ENCODE assay signal across 15 mouse cellular contexts in genomic region chr9:123162985-123163694, GRCm38 (mm10). TPM values are rescaled to one million over a fixed set of nuclear protein-coding genes. Genes with fewer than 3 reads are reported as not detected.
DNase-seq lines count a peak whose midpoint lies in the region; ATAC-seq and TF ChIP-seq lines count a peak whose summit lies in the region.
"Had no signal": no experiment of that assay in that cellular context is flagged by ENCODE, and none has a peak within 500 bp of the region (broad histone marks: within the 10 kb centered on the region; RNA-seq: fewer than 3 reads in every experiment).

No protein-coding gene starts in this region.

- TF ChIP-seq EP300 in lung, postnatal 0 days (IDR thresholded peaks at IDR 0.05): no peak
- TF ChIP-seq EP300 in liver, postnatal 0 days (IDR thresholded peaks at IDR 0.05; ENCODE audit: low read depth): no peak

- 78% methylated on average over 4 of the region's 4 CpGs for WGBS in lung, postnatal 0 days
- WGBS in embryonic facial prominence, embryonic 14.5 days: 79% methylated on average over 2 of the region's 4 CpGs
- 81% methylated on average over 4 of the region's 4 CpGs for WGBS in liver, postnatal 0 days (ENCODE audit: insufficient replicate concordance)
- 87% methylated on average over 4 of the region's 4 CpGs for WGBS in kidney, embryonic 16.5 days

- no peak overlapping the region for H3K4me2 ChIP-seq in lung, postnatal 0 days (replicated peaks; ENCODE audit: low read depth, low read length)
- no peak overlapping the region for H3K4me2 ChIP-seq in embryonic facial prominence, embryonic 14.5 days (ENCODE audit: low read depth, low read length)
- H3K4me2 ChIP-seq in liver, postnatal 0 days (ENCODE audit: low read depth, low read length): no peak overlapping the region
- H3K4me2 ChIP-seq in kidney, embryonic 16.5 days (replicated peaks; ENCODE audit: low read depth, low read length): no peak overlapping the region
- H3K4me2 ChIP-seq: liver, embryonic 15.5 days had no signal

- no peak overlapping the region for H3K9ac ChIP-seq in lung, postnatal 0 days (replicated peaks; ENCODE audit: low read depth)
- no peak overlapping the region for H3K9ac ChIP-seq in embryonic facial prominence, embryonic 14.5 days (ENCODE audit: low read depth, low read length)
- no peak overlapping the region for H3K9ac ChIP-seq in liver, postnatal 0 days (replicated peaks)
- no peak overlapping the region for H3K9ac ChIP-seq in kidney, embryonic 16.5 days (replicated peaks; ENCODE audit: low read length)
- H3K9ac ChIP-seq: liver, embryonic 15.5 days had no signal

- H3K4me1 ChIP-seq in lung, postnatal 0 days (ENCODE audit: insufficient read depth, low read depth, low read length): no peaks in the 10 kb centered on the region
- peaks cover 7% of the 10 kb centered on the region; the same call in 1 of the 2 replicates for H3K4me1 ChIP-seq in embryonic facial prominence, embryonic 14.5 days (ENCODE audit: control insufficient read depth, insufficient read depth, low read length)
- H3K4me1 ChIP-seq in liver, postnatal 0 days (ENCODE audit: insufficient read depth): no peaks in the 10 kb centered on the region
- H3K4me1 ChIP-seq in kidney, embryonic 16.5 days (ENCODE audit: insufficient read depth, low read length): 0 out of 2 replicates have a peak, but pooled peaks cover 7% of the 10 kb centered on the region
- H3K4me1 ChIP-seq: liver, embryonic 15.5 days had no signal

- H3K4me3 ChIP-seq in lung, postnatal 0 days (ENCODE audit: low read depth, low read length): no peak overlapping the region
- no peak overlapping the region for H3K4me3 ChIP-seq in embryonic facial prominence, embryonic 14.5 days (ENCODE audit: low read depth, low read length)
- no peak overlapping the region for H3K4me3 ChIP-seq in liver, postnatal 0 days (ENCODE audit: low read depth, low read length)
- H3K4me3 ChIP-seq in kidney, embryonic 16.5 days (ENCODE audit: low read length): no peak overlapping the region
- H3K4me3 ChIP-seq: liver, embryonic 15.5 days had no signal

- DNase-seq in heart, adult 11 months: peak; percentile 89
- no peak for DNase-seq in heart, postnatal 10 days
- no peak for DNase-seq in lung, postnatal 0 days (ENCODE audit: low spot score)
- no peak for DNase-seq in lung, postnatal 25 days (ENCODE audit: low spot score)
- DNase-seq in embryonic facial prominence, embryonic 14.5 days (ENCODE audit: low spot score): no peak
- peak; percentile 26 for DNase-seq in liver, postnatal 0 days
- no peak for DNase-seq in adrenal gland, postnatal 14 days
- DNase-seq: cerebellum, adult 9-10 months; thymus, postnatal 25 days had no signal

- H3K27me3 ChIP-seq in lung, postnatal 0 days (replicated peaks; ENCODE audit: insufficient read depth, low read length): no peaks in the 10 kb centered on the region
- H3K27me3 ChIP-seq in embryonic facial prominence, embryonic 14.5 days (replicated peaks; ENCODE audit: control insufficient read depth, insufficient read depth, low read length): no peaks in the 10 kb centered on the region
- H3K27me3 ChIP-seq in liver, postnatal 0 days (ENCODE audit: insufficient read depth, low read length): no peaks in the 10 kb centered on the region
- H3K27me3 ChIP-seq in kidney, embryonic 16.5 days (ENCODE audit: insufficient read depth, low read length): no peaks in the 10 kb centered on the region
- H3K27me3 ChIP-seq: liver, embryonic 15.5 days had no signal

- intact Hi-C loops in heart, postnatal 10 days (cut with DNase I): no loop called here

- H3K36me3 ChIP-seq in lung, postnatal 0 days (ENCODE audit: insufficient read depth, low read length): no peaks in the 10 kb centered on the region
- no peaks in the 10 kb centered on the region for H3K36me3 ChIP-seq in embryonic facial prominence, embryonic 14.5 days (ENCODE audit: control insufficient read depth, insufficient read depth, low read length)
- H3K36me3 ChIP-seq in liver, postnatal 0 days (replicated peaks; ENCODE audit: insufficient read depth, low read length): no peaks in the 10 kb centered on the region
- H3K36me3 ChIP-seq in kidney, embryonic 16.5 days (ENCODE audit: insufficient read depth, low read length): no peaks in the 10 kb centered on the region
- H3K36me3 ChIP-seq: liver, embryonic 15.5 days had no signal

- H3K27ac ChIP-seq in lung, postnatal 0 days (ENCODE audit: low read length): no peak overlapping the region
- H3K27ac ChIP-seq in embryonic facial prominence, embryonic 14.5 days (replicated peaks; ENCODE audit: low read depth, low read length): no peak overlapping the region
- H3K27ac ChIP-seq in liver, postnatal 0 days (ENCODE audit: low read depth): no peak overlapping the region
- H3K27ac ChIP-seq in kidney, embryonic 16.5 days (ENCODE audit: low read length): no peak overlapping the region
- H3K27ac ChIP-seq: liver, embryonic 15.5 days had no signal

- H3K9me3 ChIP-seq in lung, postnatal 0 days (ENCODE audit: low read length): no peaks in the 10 kb centered on the region
- no peaks in the 10 kb centered on the region for H3K9me3 ChIP-seq in embryonic facial prominence, embryonic 14.5 days (ENCODE audit: control insufficient read depth, low read length)
- no peaks in the 10 kb centered on the region for H3K9me3 ChIP-seq in liver, postnatal 0 days (ENCODE audit: low read length)
- H3K9me3 ChIP-seq in kidney, embryonic 16.5 days (ENCODE audit: low read length): no peaks in the 10 kb centered on the region
- H3K9me3 ChIP-seq: liver, embryonic 15.5 days had no signal

- no peak for TF ChIP-seq CTCF in lung, postnatal 0 days (IDR thresholded peaks at IDR 0.05)
- no peak for TF ChIP-seq CTCF in liver, postnatal 0 days (IDR thresholded peaks at IDR 0.05; ENCODE audit: low read depth)

- ATAC-seq in lung, postnatal 0 days: peak; percentile 21; the same call in 1 of the 2 replicates
- 0 out of 2 replicates have a peak, but pooled peaks have one; percentile 23 for ATAC-seq in embryonic facial prominence, embryonic 14.5 days (ENCODE audit: low read depth)
- ATAC-seq in liver, postnatal 0 days: 0 out of 2 replicates have a peak, but pooled peaks have one; percentile 23
- ATAC-seq in kidney, embryonic 16.5 days (ENCODE audit: low FRiP score, low TSS enrichment): no peak; the same call in 1 of the 2 replicates
- ATAC-seq: forebrain, embryonic 14.5 days; inflammation-experienced regulatory T-cells, adult 6 months had no signal

RNA-seq across cellular contexts. Expression of gene Clec3b, which starts 12.4 kb away (rescaled TPM):
- total RNA-seq in heart, postnatal 10 days (2021): 10 to 100 TPM; 69.1 to 72.0 TPM
- 84.7 and 86.6 TPM in 2 replicates for polyA plus RNA-seq in lung, postnatal 0 days (2015; fragmentation: Nextera tagmentation; extraction: Ambion mirVana)
- polyA plus RNA-seq in embryonic facial prominence, embryonic 14.5 days (2014; fragmentation: Nextera tagmentation; extraction: Ambion mirVana): 2.9 TPM in 2 replicates
- 0.28 TPM in 1 of 2 replicates, not detected in the other for polyA plus RNA-seq in liver, postnatal 0 days (2015; fragmentation: Nextera tagmentation; extraction: Ambion mirVana)
- total RNA-seq in adrenal gland, postnatal 14 days (2021): 41.7 and 44.4 TPM in 2 replicates
- polyA plus RNA-seq in kidney, embryonic 16.5 days (2015; fragmentation: Nextera tagmentation; extraction: Ambion mirVana): 0.70 and 0.77 TPM in 2 replicates
- total RNA-seq: ES-E14 had no signal
- polyA plus RNA-seq: liver, embryonic 15.5 days had no signal

RNA-seq across cellular contexts. Expression of gene Exosc7, which starts 50.1 kb away (rescaled TPM):
- total RNA-seq in heart, postnatal 10 days (2021): 10 to 100 TPM; 23.0 to 29.2 TPM
- 139 and 145 TPM in 2 replicates for polyA plus RNA-seq in lung, postnatal 0 days (2015; fragmentation: Nextera tagmentation; extraction: Ambion mirVana)
- 84.2 and 100 TPM in 2 replicates for polyA plus RNA-seq in embryonic facial prominence, embryonic 14.5 days (2014; fragmentation: Nextera tagmentation; extraction: Ambion mirVana)
- 48.8 and 52.1 TPM in 2 replicates for polyA plus RNA-seq in liver, postnatal 0 days (2015; fragmentation: Nextera tagmentation; extraction: Ambion mirVana)
- 40.9 and 44.2 TPM in 2 replicates for total RNA-seq in adrenal gland, postnatal 14 days (2021)
- polyA plus RNA-seq in kidney, embryonic 16.5 days (2015; fragmentation: Nextera tagmentation; extraction: Ambion mirVana): 133 and 137 TPM in 2 replicates

RNA-seq across cellular contexts. Expression of gene Zdhhc3, which starts 50.1 kb away (rescaled TPM):
- 10 to 100 TPM; 50.7 to 53.5 TPM for total RNA-seq in heart, postnatal 10 days (2021)
- polyA plus RNA-seq in lung, postnatal 0 days (2015; fragmentation: Nextera tagmentation; extraction: Ambion mirVana): 127 and 130 TPM in 2 replicates
- polyA plus RNA-seq in embryonic facial prominence, embryonic 14.5 days (2014; fragmentation: Nextera tagmentation; extraction: Ambion mirVana): 51.2 and 57.4 TPM in 2 replicates
- 17.8 and 19.1 TPM in 2 replicates for polyA plus RNA-seq in liver, postnatal 0 days (2015; fragmentation: Nextera tagmentation; extraction: Ambion mirVana)
- total RNA-seq in adrenal gland, postnatal 14 days (2021): 59.7 and 62.8 TPM in 2 replicates
- 69.8 and 73.4 TPM in 2 replicates for polyA plus RNA-seq in kidney, embryonic 16.5 days (2015; fragmentation: Nextera tagmentation; extraction: Ambion mirVana)

RNA-seq across cellular contexts. Expression of gene Cdcp1, which starts 52.7 kb away (rescaled TPM):
- under 1 TPM; 0.07 to 0.20 TPM for total RNA-seq in heart, postnatal 10 days (2021)
- 9.8 and 10.9 TPM in 2 replicates for polyA plus RNA-seq in lung, postnatal 0 days (2015; fragmentation: Nextera tagmentation; extraction: Ambion mirVana)
- polyA plus RNA-seq in embryonic facial prominence, embryonic 14.5 days (2014; fragmentation: Nextera tagmentation; extraction: Ambion mirVana): 7.1 and 8.0 TPM in 2 replicates
- polyA plus RNA-seq in liver, postnatal 0 days (2015; fragmentation: Nextera tagmentation; extraction: Ambion mirVana): 0.90 and 1.2 TPM in 2 replicates
- total RNA-seq in adrenal gland, postnatal 14 days (2021): 0.30 and 0.85 TPM in 2 replicates
- 9.7 and 11.0 TPM in 2 replicates for polyA plus RNA-seq in kidney, embryonic 16.5 days (2015; fragmentation: Nextera tagmentation; extraction: Ambion mirVana)
- total RNA-seq: gastrocnemius, adult 8-10 months had no signal

Comparison
In these comparisons a context has a peak if more than half of its experiments do, and no peak if none do; other contexts are left out.
1. DNase-seq: peak in heart, adult 11 months (single experiment) and liver, postnatal 0 days (single experiment); none in heart, postnatal 10 days (0 of 2), lung, postnatal 0 days (single experiment), lung, postnatal 25 days (single experiment), embryonic facial prominence, embryonic 14.5 days (single experiment) and adrenal gland, postnatal 14 days (single experiment).
2. RNA of gene Clec3b, which starts 12.4 kb away (polyA plus RNA-seq): 84.7 to 86.6 TPM in lung, postnatal 0 days; 2.9 TPM in embryonic facial prominence, embryonic 14.5 days, 0.70 to 0.77 TPM in kidney, embryonic 16.5 days and 0.28 TPM in liver, postnatal 0 days; every median in the first group is over 10 times any median in the second.